Mouse (Mus musculus): ENCODE data around the gene Spata16.

DNA sequence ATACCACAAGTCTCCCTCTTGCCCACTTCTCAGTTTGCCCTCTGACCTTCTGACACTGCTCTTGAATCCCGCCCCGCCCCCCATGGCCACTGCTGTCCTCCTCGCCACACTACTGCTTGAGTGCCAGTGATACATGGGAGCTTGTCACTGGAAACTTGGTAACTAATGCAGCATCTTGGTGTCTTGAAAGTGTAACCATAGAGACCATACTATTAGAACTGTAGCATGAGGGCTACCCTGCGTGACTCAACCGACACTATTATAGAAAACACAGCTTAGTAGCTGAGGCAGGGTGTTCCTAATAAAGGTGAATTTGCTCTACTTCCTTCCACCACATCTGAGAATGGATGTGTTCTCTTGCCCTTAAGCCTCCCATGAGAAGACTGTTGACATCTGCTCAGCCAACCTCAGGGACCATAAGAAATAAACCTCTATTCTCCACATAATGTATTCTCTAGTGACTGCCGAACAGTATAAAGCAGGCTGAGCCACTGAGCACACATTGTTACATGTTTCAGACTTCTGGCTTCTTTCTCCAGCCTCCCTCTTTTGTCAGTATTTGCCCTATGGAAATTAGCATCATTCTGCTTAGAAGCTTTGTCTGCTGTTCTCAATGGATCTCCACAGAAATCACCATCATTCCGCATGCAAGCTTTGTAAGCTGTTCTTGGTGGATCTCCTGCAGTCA, 158.6 kb downstream of the Spata16 start:
- TF ChIP-seq GATA1 (IDR thresholded peaks at IDR 0.05; ENCODE audit: borderline replicate concordance, low read length) (no peak), FLI1 (IDR thresholded peaks at IDR 0.05; ENCODE audit: low read length) (no peak)

All from megakaryocyte, embryonic 14.5 days (primary cell).